Mouse (Mus musculus) heart, postnatal 36 days (tissue): ENCODE measurements around the gene Npff. TPM values are rescaled to one million over a fixed set of nuclear protein-coding genes. Genes with fewer than 3 reads are reported as not detected.
A peak's percentile ranks its signal among the peaks of the same experiment; 100 is the strongest.

Experiments
- DNase-seq, 2 experiments: peaks; one replicate each; pipeline ENCODE4 v3.0.0; 2021 to 2022
- intact Hi-C: fragments of 180-260 bp; cut with DNase I; formaldehyde crosslinking; loops from one replicate; pipeline ENCODE4 v1.15.1; 2025
- total RNA-seq, 2 experiments: library from RNA; stranded (reverse); gene quantifications; 2 replicates each; pipeline ENCODE4 v1.2.3; 2021

Npff gene
- total RNA-seq, 2 experiments from 2014 or later, result 0.89 to 1.4 TPM

GRCm38 (mm10) chr15:102520416-102520815, 4.3 kb downstream of the Npff start:
- intact Hi-C loops, result no loop called here
- no peak for DNase-seq

DNA sequence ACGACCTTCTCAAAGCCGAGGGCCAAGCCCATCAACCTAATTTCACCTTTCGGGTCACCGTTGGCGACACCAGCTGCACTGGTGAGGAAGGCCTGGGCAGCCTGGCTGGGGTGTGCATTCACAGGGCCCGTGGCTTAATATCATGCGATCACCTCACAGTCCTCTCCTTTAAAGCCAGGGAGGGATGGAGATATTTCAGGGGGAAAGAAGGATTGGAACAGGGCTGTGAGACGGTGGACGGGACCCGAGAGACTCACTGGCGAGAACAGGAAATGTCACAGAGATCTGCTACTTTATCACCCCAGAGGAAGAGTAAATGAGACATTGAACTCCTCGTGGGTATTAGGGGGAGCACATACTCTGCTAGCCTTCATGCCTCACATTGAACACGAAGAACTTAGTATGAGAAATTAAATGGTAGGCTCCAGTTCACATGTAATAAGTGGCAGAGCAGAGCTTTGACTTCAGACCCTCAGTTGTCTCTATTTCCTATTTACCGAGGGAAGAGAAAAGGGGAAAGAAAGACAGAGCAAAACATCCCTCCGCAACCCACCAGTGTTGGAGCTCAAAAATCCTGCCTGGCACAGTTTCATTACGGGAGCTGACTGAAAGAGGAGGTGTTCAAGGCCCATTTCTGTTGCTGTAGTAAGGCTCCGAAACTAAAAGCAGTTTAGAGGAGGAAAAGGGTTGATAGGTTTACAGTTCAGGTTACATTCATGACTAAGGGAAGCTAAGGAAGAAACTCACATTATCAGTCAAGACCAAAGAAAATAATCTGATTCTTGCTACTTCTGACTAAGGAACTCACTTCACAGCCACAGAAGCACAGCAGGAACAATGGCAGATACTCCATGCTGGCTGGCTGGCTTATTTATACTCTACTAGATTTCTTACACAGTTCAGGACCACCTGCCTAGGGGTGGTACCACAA, 5.3 kb downstream of the Npff start:
- intact Hi-C loops, result loop anchor here (5.0 kb wide), 1 partner anchor 272 kb away; no protein-coding TSS in a partner anchor

GRCm38 (mm10) chr15:102518859-102519201, 5.9 kb downstream of the Npff start:
- DNase-seq, result no peak
- intact Hi-C loops, result loop anchor here (1.0 to 5.0 kb wide), 2 partner anchors 49 to 272 kb away; partner anchors contain the start of gene Pcbp2

More for the DNA sequence above, 5.3 kb downstream of the Npff start:
- no peak for DNase-seq

- DNase-seq, result peak; percentile 97 to 98
- intact Hi-C loops, result loop anchor here (1.0 to 5.0 kb wide), 2 partner anchors 48 to 271 kb away; partner anchors contain the start of gene Pcbp2
Observed at GRCm38 (mm10) chr15:102517976-102518858, 6.5 kb downstream of the Npff start, which contains the start of gene Tarbp2. Gene Tarbp2 (plus strand): TSS chr15:102518192.

- intact Hi-C loops, result loop anchor here (5.0 kb wide), 1 partner anchor 270 kb away; no protein-coding TSS in a partner anchor
- DNase-seq, result no peak
Observed at GRCm38 (mm10) chr15:102517631-102517975, 7.1 kb downstream of the Npff start.

GRCm38 (mm10) chr15:102516728-102517404, 7.9 kb downstream of the Npff start, which contains the start of gene Map3k12:
Gene Map3k12 (minus strand): TSS chr15:102517064.
- peak; percentile 74 to 85 for DNase-seq
- intact Hi-C loops, result loop anchor here (5.0 kb wide), 1 partner anchor 270 kb away; no protein-coding TSS in a partner anchor

- intact Hi-C loops, result loop anchor here (5.0 kb wide), 1 partner anchor 269 kb away; no protein-coding TSS in a partner anchor
- DNase-seq, result peak in 1 of 2 experiments; percentile 33
Observed at GRCm38 (mm10) chr15:102516293-102516692, 8.4 kb downstream of the Npff start.

- intact Hi-C loops, result loop anchor here (5.0 kb wide), 1 partner anchor 268 kb away; no protein-coding TSS in a partner anchor
- no peak for DNase-seq
Observed at GRCm38 (mm10) chr15:102515791-102516190, 9.0 kb downstream of the Npff start.

DNA sequence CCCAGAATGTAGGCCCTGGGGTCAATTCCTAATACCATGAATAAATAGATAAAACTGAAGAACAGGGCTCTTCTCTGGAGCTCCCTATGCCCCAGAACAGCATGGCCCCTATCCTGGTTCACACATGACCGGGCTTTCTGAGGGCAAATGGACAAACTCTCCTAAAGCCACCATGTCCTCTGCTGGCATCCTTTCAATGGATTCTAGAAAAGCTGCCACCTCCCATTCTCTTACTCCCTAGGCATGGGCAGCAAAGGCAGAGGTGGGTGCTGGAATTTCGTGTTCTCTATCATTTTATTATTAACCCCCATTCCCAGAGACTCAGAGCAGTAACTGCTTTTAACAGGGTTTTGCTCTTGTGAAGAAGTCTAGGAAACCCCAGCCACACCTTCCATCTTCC, 9.5 kb downstream of the Npff start:
- intact Hi-C loops, result loop anchor here (5.0 kb wide), 1 partner anchor 268 kb away; no protein-coding TSS in a partner anchor

GRCm38 (mm10) chr15:102513004-102513403, 11.7 kb downstream of the Npff start:
- intact Hi-C loops, result loop anchor here (5.0 kb wide), 1 partner anchor 111 kb away; no protein-coding TSS in a partner anchor
- no peak for DNase-seq

More for the DNA sequence above, 9.5 kb downstream of the Npff start:
- DNase-seq, result no peak

GRCm38 (mm10) chr15:102512471-102512870, 12.3 kb downstream of the Npff start:
- DNase-seq, result no peak
- intact Hi-C loops, result loop anchor here (5.0 kb wide), 1 partner anchor 110 kb away; no protein-coding TSS in a partner anchor

GRCm38 (mm10) chr15:102512010-102512409, 12.7 kb downstream of the Npff start:
- intact Hi-C loops, result loop anchor here (5.0 kb wide), 1 partner anchor 110 kb away; no protein-coding TSS in a partner anchor

GRCm38 (mm10) chr15:102511285-102511833, 13.4 kb downstream of the Npff start:
- no peak for DNase-seq
- intact Hi-C loops, result loop anchor here (5.0 kb wide), 1 partner anchor 109 kb away; no protein-coding TSS in a partner anchor

More at GRCm38 (mm10) chr15:102512010-102512409, 12.7 kb downstream of the Npff start:
- DNase-seq, result no peak

- intact Hi-C loops, result loop anchor here (5.0 kb wide), 1 partner anchor 108 kb away; no protein-coding TSS in a partner anchor
- DNase-seq, result peak; percentile 73 to 77
Observed at GRCm38 (mm10) chr15:102510590-102511284, 14.0 kb downstream of the Npff start.

GRCm38 (mm10) chr15:102510110-102510509, 14.6 kb downstream of the Npff start:
- DNase-seq, result no peak
- intact Hi-C loops, result loop anchor here (5.0 kb wide), 1 partner anchor 108 kb away; no protein-coding TSS in a partner anchor

- no peak for DNase-seq
- intact Hi-C loops, result no loop called here
Observed at GRCm38 (mm10) chr15:102508336-102508735, 16.4 kb downstream of the Npff start.

- no peak for DNase-seq
- intact Hi-C loops, result no loop called here
Observed at GRCm38 (mm10) chr15:102507561-102507960, 17.2 kb downstream of the Npff start.

DNA sequence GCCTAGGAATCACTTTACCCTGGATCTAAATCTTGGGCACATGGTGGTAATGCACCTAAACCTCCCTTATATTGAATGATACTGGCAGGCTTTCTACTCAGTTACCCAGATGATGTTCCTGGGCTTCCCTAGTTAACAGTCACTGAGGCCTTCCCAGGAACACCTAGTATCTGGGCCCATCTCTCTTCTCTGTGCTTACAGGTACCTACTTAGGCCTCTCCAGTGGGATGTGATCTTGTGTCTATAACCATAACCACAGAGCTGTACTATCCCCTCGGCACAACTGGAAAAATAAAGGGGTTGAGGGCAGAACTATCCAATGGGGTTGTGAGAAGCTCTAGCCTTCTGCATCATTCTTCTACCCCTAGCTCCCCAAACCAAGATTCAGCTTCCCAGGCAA, 17.9 kb downstream of the Npff start:
- intact Hi-C loops, result no loop called here
- no peak for DNase-seq

DNA sequence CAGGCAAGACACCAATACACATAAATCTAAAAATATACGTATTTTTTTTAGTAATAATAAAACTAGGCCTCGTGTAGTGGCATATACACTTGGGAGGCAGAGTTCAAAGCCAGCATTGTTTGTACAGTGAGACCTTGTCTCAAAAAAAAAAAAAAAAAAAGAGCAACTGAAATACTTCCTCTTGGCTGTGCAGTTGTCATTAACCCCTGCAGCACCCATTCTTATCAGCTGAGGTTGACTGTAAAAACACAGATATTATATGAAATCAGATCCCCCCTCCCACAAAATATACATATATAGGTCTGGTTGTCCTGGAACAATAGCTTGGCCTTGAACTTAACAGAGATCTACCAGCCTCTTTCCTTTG, 18.3 kb downstream of the Npff start:
- DNase-seq, result no peak
- intact Hi-C loops, result no loop called here
